Mouse (Mus musculus): ENCODE data around the gene Foxa3.
"Not testable (repeated sequence)": the region's sequence is repeated elsewhere in the genome, so short reads cannot be mapped to it uniquely, and the experiment has no call there.

The Foxa3 gene

GRCm38 (mm10) chr7:19023357-19023814 is at the start of gene Foxa3:
Gene Foxa3 (minus strand): TSS chr7:19023538.
- DNase-seq (ENCODE audit: low spot score in 2 of 2), result no peak

- not testable (repeated sequence) for DNase-seq (ENCODE audit: low spot score in 2 of 2)
Measured at GRCm38 (mm10) chr7:19071024-19071423, 47.7 kb upstream of the Foxa3 start.

GRCm38 (mm10) chr7:19069500-19069899 is 46.2 kb upstream of the Foxa3 start:
- DNase-seq (ENCODE audit: low spot score in 2 of 2), result no peak

GRCm38 (mm10) chr7:19068707-19069106 is 45.4 kb upstream of the Foxa3 start:
- DNase-seq (ENCODE audit: low spot score in 2 of 2), result peak in 1 of 2 experiments; percentile 78

- no peak for DNase-seq (ENCODE audit: low spot score in 2 of 2)
Measured at GRCm38 (mm10) chr7:19067935-19068334, 44.6 kb upstream of the Foxa3 start.

GRCm38 (mm10) chr7:19067063-19067462 is 43.7 kb upstream of the Foxa3 start:
- DNase-seq (ENCODE audit: low spot score in 2 of 2), result no peak

- DNase-seq (ENCODE audit: low spot score in 2 of 2), result no peak
Measured at GRCm38 (mm10) chr7:19065896-19066295, 42.6 kb upstream of the Foxa3 start.

GRCm38 (mm10) chr7:19057405-19057804 is 34.1 kb upstream of the Foxa3 start:
- no peak for DNase-seq (ENCODE audit: low spot score in 2 of 2)

- DNase-seq (ENCODE audit: low spot score in 2 of 2), result no peak
Measured at GRCm38 (mm10) chr7:19055108-19055507, 31.8 kb upstream of the Foxa3 start.

GRCm38 (mm10) chr7:19054777-19055076 is 31.4 kb upstream of the Foxa3 start:
- DNase-seq (ENCODE audit: low spot score in 2 of 2), result no peak

GRCm38 (mm10) chr7:19054047-19054776 is 30.9 kb upstream of the Foxa3 start, which contains the start of gene Rsph6a:
Gene Rsph6a (plus strand): TSS chr7:19054690.
- DNase-seq (ENCODE audit: low spot score in 2 of 2), result peak; percentile 54 to 78

GRCm38 (mm10) chr7:19053136-19053532 is 29.8 kb upstream of the Foxa3 start:
- DNase-seq (ENCODE audit: low spot score in 2 of 2), result no peak

GRCm38 (mm10) chr7:19052345-19053135 is 29.2 kb upstream of the Foxa3 start:
- no peak for DNase-seq (ENCODE audit: low spot score in 2 of 2)

GRCm38 (mm10) chr7:19051161-19051560 is 27.8 kb upstream of the Foxa3 start:
- DNase-seq (ENCODE audit: low spot score in 2 of 2), result no peak

- DNase-seq (ENCODE audit: low spot score in 2 of 2), result no peak
Measured at GRCm38 (mm10) chr7:19050172-19050571, 26.8 kb upstream of the Foxa3 start.

GRCm38 (mm10) chr7:19049252-19049651 is 25.9 kb upstream of the Foxa3 start:
- DNase-seq (ENCODE audit: low spot score in 2 of 2), result no peak

GRCm38 (mm10) chr7:19048006-19048527 is 24.7 kb upstream of the Foxa3 start:
- DNase-seq (ENCODE audit: low spot score in 2 of 2), result no peak

- peak in 1 of 2 experiments; percentile 42 for DNase-seq (ENCODE audit: low spot score in 2 of 2)
Measured at GRCm38 (mm10) chr7:19046286-19047069, 23.1 kb upstream of the Foxa3 start.

GRCm38 (mm10) chr7:19044616-19045015 is 21.3 kb upstream of the Foxa3 start:
- DNase-seq (ENCODE audit: low spot score in 2 of 2), result no peak

- DNase-seq (ENCODE audit: low spot score in 2 of 2), result no peak
Measured at GRCm38 (mm10) chr7:19031641-19032040, 8.3 kb upstream of the Foxa3 start.

GRCm38 (mm10) chr7:19029084-19029653 is 5.8 kb upstream of the Foxa3 start:
- DNase-seq (ENCODE audit: low spot score in 2 of 2), result peak in 1 of 2 experiments; percentile 63

GRCm38 (mm10) chr7:19028067-19028466 is 4.7 kb upstream of the Foxa3 start:
- DNase-seq (ENCODE audit: low spot score in 2 of 2), result no peak
